Mouse (Mus musculus) embryonic facial prominence, embryonic 13.5 days (tissue): ENCODE results near the gene Wdr47. TPM values are rescaled to one million over a fixed set of nuclear protein-coding genes. Genes with fewer than 3 reads are reported as not detected.
"Not testable (repeated sequence)": the region's sequence is repeated elsewhere in the genome, so short reads cannot be mapped to it uniquely, and the experiment has no call there.

ENCODE experiments used
- ATAC-seq: fragments of 200-750 bp; cut with Nextera tagmentation; 2 replicates; pipeline ENCODE4 v1.8.0; 2017; ENCODE audit warnings: low read depth; ENCODE audit not compliant: insufficient number of reproducible peaks, insufficient read depth, low FRiP score, low TSS enrichment
- H3K27ac ChIP-seq: fragments of 300-500 bp; sonication (generic); 2 replicates; pipeline ENCODE4 v1.5.1; 2015; ENCODE audit warnings: moderate library complexity, mild to moderate bottlenecking, inconsistent platforms
- H3K27me3 ChIP-seq: fragments of 300-500 bp; sonication (generic); 2 replicates; pipeline ENCODE4 v1.6.1; 2015; ENCODE audit warnings: mild to moderate bottlenecking, inconsistent platforms
- H3K36me3 ChIP-seq: fragments of 300-500 bp; sonication (generic); 2 replicates; pipeline ENCODE4 v1.6.1; 2015; ENCODE audit warnings: mild to moderate bottlenecking, inconsistent platforms
- H3K4me1 ChIP-seq: fragments of 300-500 bp; sonication (generic); 2 replicates; pipeline ENCODE4 v1.6.1; 2015; ENCODE audit warnings: inconsistent platforms
- H3K4me2 ChIP-seq: fragments of 300-500 bp; sonication (generic); 2 replicates; pipeline ENCODE4 v1.6.1; 2015; ENCODE audit warnings: moderate library complexity, mild to moderate bottlenecking, inconsistent platforms
- H3K4me3 ChIP-seq: fragments of 300-500 bp; sonication (generic); 2 replicates; pipeline ENCODE4 v1.5.1; 2015; ENCODE audit warnings: mild to moderate bottlenecking, inconsistent platforms
- H3K9ac ChIP-seq: fragments of 300-500 bp; sonication (generic); 2 replicates; pipeline ENCODE4 v1.6.1; 2015; ENCODE audit warnings: mild to moderate bottlenecking, inconsistent platforms
- H3K9me3 ChIP-seq: fragments of 300-500 bp; sonication (generic); 2 replicates; pipeline ENCODE4 v1.6.1; 2016; ENCODE audit warnings: inconsistent platforms
- WGBS: fragments of 180-500 bp; shearing (Covaris S2); methylation state at CpG from one replicate; pipeline ENCODE4 v1.1.7; 2015; ENCODE audit warnings: mixed read lengths; 5-methylcytosine and 5-hydroxymethylcytosine counted together
- polyA plus RNA-seq: library from polyadenylated mRNA; unstranded; fragments of >200 nt; fragmentation: Nextera tagmentation; extraction: Ambion mirVana; gene quantifications from 2 replicates; pipeline ENCODE4 v1.2.1, GENCODE M21; 2015

The Wdr47 gene
- polyA plus RNA-seq, result 14.9 and 17.5 TPM in 2 replicates

DNA sequence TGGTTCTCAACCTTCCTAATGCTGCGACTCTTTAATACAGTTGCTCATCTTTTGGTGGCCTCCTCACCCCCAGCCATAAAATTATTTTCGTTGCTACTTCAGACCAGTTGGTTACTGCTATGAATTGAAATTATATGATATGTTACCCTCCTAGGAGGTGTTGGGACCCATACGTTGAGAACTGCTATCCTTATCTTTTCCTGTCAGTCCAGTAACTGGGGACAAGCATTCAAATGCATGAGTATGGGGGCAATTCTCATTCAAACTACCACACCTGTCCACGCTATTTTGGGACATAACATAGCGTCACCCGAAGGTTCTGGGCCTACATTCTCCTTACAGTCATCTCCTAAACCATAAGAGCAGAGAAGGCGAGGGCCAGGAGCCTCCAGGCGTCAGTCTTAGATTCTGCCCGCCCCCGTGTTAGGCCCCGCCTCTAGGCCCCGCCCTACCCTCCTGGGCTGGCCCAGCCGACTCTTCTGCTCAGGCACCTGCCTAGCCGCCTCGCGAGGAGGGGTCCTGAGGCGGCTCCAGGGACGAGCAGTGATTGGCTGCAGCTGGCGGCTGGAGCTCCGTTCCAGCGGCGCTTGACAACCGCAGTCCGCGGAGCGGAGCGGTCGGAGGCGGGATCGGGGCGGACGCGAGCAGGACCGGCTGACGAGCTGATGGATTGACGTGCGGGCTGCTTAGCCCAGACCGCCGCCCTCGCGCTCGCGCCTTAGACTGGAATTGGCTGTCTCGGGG, at the start of gene Wdr47:
TSS of gene Wdr47 (plus strand) at position 494 of the 744 bp plus-strand sequence.
- H3K4me2 ChIP-seq, result peak within 1 kb of the TSS; percentile 96
- ATAC-seq, result peak; percentile 99
- no peaks in the 10 kb centered on the region for H3K36me3 ChIP-seq
- peak within 1 kb of the TSS; percentile 83 for H3K9ac ChIP-seq
- H3K27me3 ChIP-seq, result no peaks in the 10 kb centered on the region
- peak within 1 kb of the TSS; percentile 63 for H3K27ac ChIP-seq
- 5% methylated on average over 44 of the region's 44 CpGs for WGBS
- peaks cover 5% of the 10 kb centered on the region; the same call in 1 of the 2 replicates for H3K4me1 ChIP-seq
- H3K9me3 ChIP-seq, result no peaks in the 10 kb centered on the region
- peak within 1 kb of the TSS; percentile 95 for H3K4me3 ChIP-seq

DNA sequence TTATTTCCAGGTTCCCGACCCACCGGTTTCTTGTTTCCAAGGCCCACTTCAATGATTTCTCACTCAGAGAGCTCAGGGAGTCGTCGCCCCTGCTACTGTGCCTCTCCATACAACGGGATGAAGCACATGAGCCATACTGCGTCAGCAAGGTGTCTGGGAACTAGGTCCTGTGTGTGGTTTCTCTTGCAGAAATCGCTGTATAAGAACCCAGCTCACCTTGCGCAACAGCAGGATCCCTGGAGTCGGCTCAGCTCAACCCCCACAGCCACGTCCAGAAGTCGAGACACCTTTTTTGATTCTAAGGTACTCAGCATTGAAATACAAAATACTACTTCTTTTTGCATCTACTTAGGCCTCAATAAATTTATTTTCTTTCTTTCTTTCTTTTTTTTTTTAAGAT, 48.8 kb upstream of the Wdr47 start:
- no peaks in the 10 kb centered on the region for H3K27me3 ChIP-seq
- no peak overlapping the region for H3K4me3 ChIP-seq
- WGBS, result 78% methylated on average over 11 of the region's 11 CpGs
- ATAC-seq, result no peak
- no peaks in the 10 kb centered on the region for H3K36me3 ChIP-seq
- H3K27ac ChIP-seq, result no peak overlapping the region
- H3K9me3 ChIP-seq, result no peaks in the 10 kb centered on the region
- peaks cover 5% of the 10 kb centered on the region for H3K4me1 ChIP-seq
- no peak overlapping the region for H3K9ac ChIP-seq
- no peak overlapping the region for H3K4me2 ChIP-seq

DNA sequence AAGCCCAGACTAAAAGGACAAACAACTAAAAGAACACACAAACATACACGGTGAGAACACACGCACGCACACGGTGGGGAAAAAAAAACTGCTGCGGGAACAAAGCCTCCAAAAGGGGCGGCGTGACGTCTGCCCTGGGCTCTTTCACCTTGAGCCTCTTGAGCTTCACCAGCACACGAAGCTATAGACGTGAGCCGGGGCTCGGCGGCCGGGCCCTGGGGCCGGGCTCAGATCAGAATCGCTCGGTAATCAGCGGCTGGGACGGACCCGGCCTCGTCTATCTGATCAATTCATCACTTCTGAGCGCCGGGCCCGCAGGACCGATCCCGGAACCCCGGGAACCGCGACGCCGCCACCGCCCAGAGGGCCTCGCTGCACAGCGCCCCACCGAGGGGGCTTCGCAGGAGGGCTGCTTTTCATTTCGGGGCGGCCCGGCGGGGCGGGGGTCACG, 36.9 kb upstream of the Wdr47 start:
- Histone ChIP-seq H3K27ac (peak overlapping the region; percentile 92), H3K36me3 (peaks cover 21% of the 10 kb centered on the region), H3K4me1 (no peaks in the 10 kb centered on the region; the same call in 1 of the 2 replicates), H3K4me2 (peak overlapping the region; percentile 69), H3K9ac (peak overlapping the region; percentile 96), H3K27me3 (no peaks in the 10 kb centered on the region), H3K4me3 (peak overlapping the region; percentile 83), H3K9me3 (no peaks in the 10 kb centered on the region)
- under 1% methylated on average over 39 of the region's 42 CpGs for WGBS
- peak; percentile 12; the same call in 1 of the 2 replicates for ATAC-seq

GRCm38 (mm10) chr3:108554587-108555312, 36.3 kb upstream of the Wdr47 start:
- Histone ChIP-seq H3K27me3 (no peaks in the 10 kb centered on the region), H3K9ac (peak overlapping the region; percentile 96), H3K9me3 (no peaks in the 10 kb centered on the region), H3K4me2 (peak overlapping the region; percentile 69), H3K27ac (peak overlapping the region; percentile 92), H3K36me3 (peaks cover 26% of the 10 kb centered on the region), H3K4me3 (peak overlapping the region; percentile 83), H3K4me1 (no peaks in the 10 kb centered on the region; the same call in 1 of the 2 replicates)
- peak; percentile 95 for ATAC-seq
- WGBS, result 14% methylated on average over 22 of the region's 22 CpGs

GRCm38 (mm10) chr3:108557888-108558287, 33.2 kb upstream of the Wdr47 start:
- 96% methylated on average over 4 of the region's 4 CpGs for WGBS
- ATAC-seq, result no peak
- Histone ChIP-seq H3K4me3 (no peak overlapping the region), H3K27ac (no peak overlapping the region), H3K9me3 (no peaks in the 10 kb centered on the region), H3K4me2 (no peak overlapping the region), H3K4me1 (peaks cover 16% of the 10 kb centered on the region), H3K36me3 (peaks cover 31% of the 10 kb centered on the region), H3K9ac (no peak overlapping the region), H3K27me3 (no peaks in the 10 kb centered on the region)

- WGBS, result under 1% methylated on average over 45 of the region's 45 CpGs
- peak within 1 kb of the TSS; percentile 87 for H3K9ac ChIP-seq
- peak within 1 kb of the TSS; percentile 94 for H3K27ac ChIP-seq
- peak within 1 kb of the TSS; percentile 80 for H3K4me3 ChIP-seq
- peak; percentile 95 for ATAC-seq
- H3K36me3 ChIP-seq, result peaks cover 27% of the 10 kb centered on the region
- H3K27me3 ChIP-seq, result no peaks in the 10 kb centered on the region
- peak within 1 kb of the TSS; percentile 91 for H3K4me2 ChIP-seq
- no peaks in the 10 kb centered on the region for H3K9me3 ChIP-seq
- peaks cover 19% of the 10 kb centered on the region for H3K4me1 ChIP-seq
These were observed 28.8 kb upstream of the Wdr47 start, which contains the start of gene Tmem167b for GRCm38 (mm10) chr3:108562133-108562730. Gene Tmem167b, minus strand, starts transcription at chr3:108562466.

DNA sequence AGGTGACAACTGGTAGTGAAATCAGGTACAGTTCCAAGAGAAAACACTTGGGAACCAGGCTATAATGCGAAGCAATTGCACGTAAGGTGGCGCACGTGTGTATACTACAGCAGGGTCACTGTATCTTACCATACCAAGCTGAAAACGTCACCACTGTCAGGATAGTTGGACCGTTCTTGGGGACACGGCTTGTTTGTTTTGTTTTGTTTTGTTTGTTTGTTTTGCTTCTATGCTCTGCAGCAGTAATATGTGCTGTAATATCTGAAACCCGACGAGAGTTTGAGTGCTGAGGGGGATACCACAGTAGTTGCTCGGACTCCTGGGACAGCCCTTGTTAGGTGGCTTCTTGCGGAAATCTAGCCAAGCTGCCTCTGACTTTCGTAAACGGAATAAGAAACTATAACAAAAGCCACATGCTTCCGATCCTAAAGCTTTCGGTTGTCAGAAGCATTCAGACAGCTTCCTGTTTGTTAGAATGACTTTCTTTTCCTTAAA, 28.3 kb upstream of the Wdr47 start:
- ATAC-seq, result no peak

DNA sequence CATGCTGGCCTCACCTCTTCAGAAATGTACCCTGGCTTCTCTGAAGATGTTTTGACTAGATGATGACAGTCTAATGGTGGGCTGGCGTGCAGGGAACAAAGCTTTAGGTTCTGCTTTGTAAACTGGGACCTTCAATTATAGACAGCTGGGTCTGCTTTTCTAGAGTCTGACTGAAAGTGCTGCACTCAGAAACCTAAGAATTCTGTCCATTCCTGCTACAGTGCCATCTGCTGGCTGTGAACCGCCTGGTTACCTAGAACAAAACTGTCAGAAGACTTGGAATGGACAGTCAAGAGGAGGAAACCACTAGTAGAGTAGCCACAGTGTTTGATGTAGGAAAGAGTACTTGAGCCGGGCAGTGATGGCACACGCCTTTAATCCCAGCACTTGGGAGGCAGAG, 27.8 kb upstream of the Wdr47 start:
- peak overlapping the region; percentile 94 for H3K27ac ChIP-seq
- H3K4me1 ChIP-seq, result peaks cover 24% of the 10 kb centered on the region
- peak overlapping the region; percentile 87 for H3K9ac ChIP-seq
- H3K9me3 ChIP-seq, result no peaks in the 10 kb centered on the region
- H3K4me2 ChIP-seq, result peak overlapping the region; percentile 91
- H3K27me3 ChIP-seq, result no peaks in the 10 kb centered on the region
- ATAC-seq, result no peak
- 7% methylated on average over 4 of the region's 4 CpGs for WGBS
- H3K4me3 ChIP-seq, result peak overlapping the region; percentile 80
- peaks cover 18% of the 10 kb centered on the region for H3K36me3 ChIP-seq

More for the DNA sequence above, 28.3 kb upstream of the Wdr47 start:
- Histone ChIP-seq H3K27me3 (no peaks in the 10 kb centered on the region), H3K9ac (peak overlapping the region; percentile 87), H3K4me2 (peak overlapping the region; percentile 91), H3K4me3 (peak overlapping the region; percentile 80), H3K9me3 (no peaks in the 10 kb centered on the region), H3K36me3 (peaks cover 23% of the 10 kb centered on the region), H3K27ac (peak overlapping the region; percentile 94), H3K4me1 (peaks cover 21% of the 10 kb centered on the region)
- WGBS, result 4% methylated on average over 15 of the region's 15 CpGs

DNA sequence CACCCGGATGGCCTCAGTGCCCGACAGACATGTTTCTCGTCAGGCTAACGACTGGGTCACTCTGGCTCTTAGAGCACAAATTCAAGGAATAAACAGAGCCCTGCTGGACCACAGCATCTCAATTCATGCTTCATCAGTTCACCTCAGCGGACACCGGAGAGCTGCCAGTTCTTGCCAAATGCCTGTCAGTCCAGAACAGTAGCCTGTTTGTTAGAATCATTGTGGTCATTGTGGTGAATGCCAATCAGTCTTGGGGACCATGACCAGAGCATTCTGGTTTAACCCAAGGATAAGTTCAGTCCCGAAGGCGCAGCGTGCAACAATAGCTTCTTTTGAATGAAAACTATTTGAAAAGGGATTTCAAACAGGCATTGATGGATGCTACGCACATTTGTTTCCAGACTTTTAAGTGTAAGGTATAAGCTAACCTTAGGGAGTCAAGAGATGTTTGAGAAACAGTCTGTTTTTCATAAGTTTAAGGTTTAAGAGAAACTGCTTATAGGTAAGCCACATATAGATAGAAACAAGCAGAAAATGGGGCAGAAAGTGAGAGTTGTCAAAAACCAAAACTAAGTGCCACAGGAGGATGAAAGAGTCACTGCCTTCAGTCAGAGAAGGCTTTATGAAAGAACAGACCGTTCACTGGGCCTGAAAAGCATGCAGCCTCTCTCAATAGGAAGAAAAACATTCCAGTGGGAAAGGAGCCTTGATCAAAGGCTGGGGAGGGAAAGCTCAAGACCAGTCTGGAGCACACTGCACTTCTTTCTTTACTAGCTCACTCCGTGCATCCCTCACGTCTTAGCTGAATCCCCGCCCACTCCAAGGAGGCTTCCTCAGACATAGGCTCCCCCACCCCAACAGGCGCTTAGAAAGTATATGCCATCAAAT, 22.8 kb upstream of the Wdr47 start:
- Histone ChIP-seq H3K4me2 (no peak overlapping the region), H3K9me3 (no peaks in the 10 kb centered on the region), H3K9ac (0 out of 2 replicates have a peak overlapping the region, but pooled peaks have one; percentile 6), H3K4me3 (no peak overlapping the region), H3K4me1 (peaks cover 16% of the 10 kb centered on the region), H3K27ac (peak overlapping the region; percentile 60), H3K36me3 (no peaks in the 10 kb centered on the region), H3K27me3 (no peaks in the 10 kb centered on the region)
- whole genome bisulfite sequencing, result 22% methylated on average over 15 of the region's 15 CpGs
- no peak for ATAC-seq

GRCm38 (mm10) chr3:108569636-108570035, 21.4 kb upstream of the Wdr47 start:
- not testable (repeated sequence) for H3K9me3 ChIP-seq, H3K27me3 ChIP-seq, H3K27ac ChIP-seq, H3K9ac ChIP-seq, H3K4me2 ChIP-seq, H3K4me3 ChIP-seq, ATAC-seq, H3K36me3 ChIP-seq
- H3K4me1 ChIP-seq, result peaks cover 23% of the 10 kb centered on the region
- 65% methylated on average over 3 of the region's 3 CpGs for WGBS
